Mouse (Mus musculus) left cerebral cortex, postnatal 14 days (tissue): ENCODE results near the gene Fbxo22. TPM values are rescaled to one million over a fixed set of nuclear protein-coding genes. Genes with fewer than 3 reads are reported as not detected.

Source experiments
- DNase-seq, 2 experiments: peaks; one replicate each; pipeline ENCODE4 v3.0.0; 2021 to 2022; ENCODE audit warnings: low spot score in 2 of 2, mixed read lengths in 1 of 2
- intact Hi-C: fragments of 180-260 bp; cut with DNase I; formaldehyde crosslinking; loops from one replicate; pipeline ENCODE4 v1.15.1; 2025
- total RNA-seq, 2 experiments: library from RNA; stranded (reverse); gene quantifications; 2 replicates each; pipeline ENCODE4 v1.2.3; 2021

Fbxo22 gene
- total RNA-seq, 2 experiments from 2014 or later: 43.1 to 44.5 TPM

DNA sequence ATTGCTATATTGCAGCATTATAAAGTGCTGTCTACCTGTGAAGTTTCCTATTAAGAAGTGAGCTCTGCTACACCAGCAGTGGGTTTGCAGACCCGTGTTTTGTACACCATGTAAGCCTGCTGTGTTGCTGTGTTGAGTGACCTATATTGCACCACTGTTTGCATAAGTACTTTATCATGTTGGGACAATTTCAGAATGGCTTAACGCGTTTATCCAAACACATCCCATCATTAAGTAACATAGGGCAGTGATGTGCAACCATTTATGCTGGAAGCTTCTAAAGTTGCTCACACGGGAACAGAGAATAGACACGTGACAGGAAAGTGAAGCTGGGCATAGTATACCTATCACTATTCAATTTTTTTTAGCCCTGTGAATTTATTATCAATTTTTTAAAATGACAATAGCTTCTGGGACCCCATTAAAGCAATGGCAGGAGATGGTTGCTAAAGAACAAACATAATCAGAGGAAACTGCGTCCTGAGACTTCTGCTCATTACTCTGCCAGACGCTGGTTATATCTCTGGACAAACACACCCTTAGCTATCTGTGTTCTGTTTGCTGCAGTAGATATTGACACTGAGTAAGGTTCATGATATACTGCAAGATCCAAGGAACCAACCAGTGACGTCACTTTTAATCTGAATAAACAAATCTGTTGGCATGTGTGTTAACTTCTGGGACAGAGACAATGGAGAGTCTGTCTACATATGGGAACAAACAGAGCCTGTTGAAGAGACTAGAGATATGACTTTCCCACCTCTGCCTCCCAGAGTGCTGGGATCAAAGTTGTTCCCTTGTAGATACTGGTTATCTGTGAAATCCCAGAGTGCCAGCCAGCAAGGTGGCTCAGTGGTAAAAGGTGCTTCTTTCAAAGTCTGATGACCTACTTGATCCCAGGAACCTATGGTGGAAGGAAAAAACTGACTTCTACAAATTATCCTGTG, 55.9 kb downstream of the Fbxo22 start:
- intact Hi-C loops: no loop called here
- no peak for DNase-seq

DNA sequence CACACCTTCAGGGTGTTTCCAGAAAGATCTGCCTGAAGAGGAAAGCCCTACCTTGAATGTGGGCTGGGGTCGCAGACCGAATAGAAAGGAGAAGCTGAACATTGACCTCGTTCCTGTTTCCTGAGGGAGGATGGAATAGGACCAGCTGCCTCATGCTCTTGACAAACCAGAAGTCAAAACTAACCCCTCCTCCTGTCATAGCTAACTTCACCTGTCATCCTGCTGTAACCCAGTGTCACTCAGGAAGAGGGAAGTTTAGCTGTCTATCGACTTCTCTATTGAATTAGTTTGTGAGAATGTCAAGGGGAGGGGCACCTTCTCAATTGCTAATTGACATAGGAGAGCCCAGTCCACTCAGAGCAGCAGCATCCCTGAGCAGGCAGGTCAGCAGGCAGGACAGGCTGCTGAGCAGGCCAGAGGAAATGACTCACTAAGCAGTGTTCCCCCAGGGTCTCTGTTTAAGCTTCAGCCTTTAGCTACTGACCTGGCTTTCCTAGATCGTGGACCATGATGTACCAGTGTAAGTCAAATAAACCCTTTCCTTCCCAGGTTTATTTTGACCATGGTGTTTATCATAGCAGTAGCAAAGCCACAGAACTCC, 63.3 kb downstream of the Fbxo22 start:
- no peak for DNase-seq
- intact Hi-C loops: no loop called here

DNA sequence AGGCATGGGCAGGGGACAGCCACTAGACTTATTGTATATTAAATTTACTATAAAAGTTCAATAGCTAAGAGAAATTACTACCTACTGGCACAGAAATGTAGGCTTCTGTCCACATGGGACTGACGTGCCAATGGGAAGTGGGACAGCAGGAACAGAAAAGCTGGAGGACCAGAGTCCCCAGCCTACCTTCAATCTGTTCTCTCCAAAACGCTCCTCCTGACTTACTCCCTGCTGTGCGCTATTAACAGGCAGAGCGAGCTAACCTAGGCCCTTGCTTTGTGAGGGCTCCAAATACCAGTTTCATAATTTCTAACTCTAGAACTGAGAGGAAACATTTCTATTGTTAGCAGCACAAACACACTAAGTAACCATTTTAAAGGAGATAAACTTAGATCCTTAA, 65.2 kb downstream of the Fbxo22 start:
- intact Hi-C loops: no loop called here
- peak; percentile 8 to 21 for DNase-seq

Other genes starting within 250 kb of the Fbxo22 start
- 1 to 10 TPM; 5.2 to 5.8 TPM for gene Chrna5, start 228.0 kb upstream of the Fbxo22 start, total RNA-seq
- 1 to 10 TPM; 1.8 to 2.0 TPM for gene Chrna3, start 182.4 kb upstream of the Fbxo22 start, total RNA-seq
- under 1 TPM in 1 of 2 experiments, not detected in 1; 0.19 TPM for gene Chrnb4, start 160.1 kb upstream of the Fbxo22 start, total RNA-seq
- gene Ube2q2, start 60.1 kb upstream of the Fbxo22 start, total RNA-seq: 10 to 100 TPM; 51.5 to 52.2 TPM
- 1 to 10 TPM in 1 of 2 experiments, under 1 TPM in 1; 0.55 to 1.1 TPM for gene Nrg4, start 117.9 kb downstream of the Fbxo22 start, total RNA-seq
- gene Tmem266, start 118.0 kb downstream of the Fbxo22 start, total RNA-seq: 10 to 100 TPM in 1 of 2 experiments, 1 to 10 TPM in 1; 9.5 to 10.5 TPM